Mouse (Mus musculus): ENCODE results near the gene Pdpn. TPM values are rescaled to one million over a fixed set of nuclear protein-coding genes. Genes with fewer than 3 reads are reported as not detected.

Pdpn gene
- polyA plus RNA-seq, 1 experiment from 2014 or later = 135 TPM

DNA sequence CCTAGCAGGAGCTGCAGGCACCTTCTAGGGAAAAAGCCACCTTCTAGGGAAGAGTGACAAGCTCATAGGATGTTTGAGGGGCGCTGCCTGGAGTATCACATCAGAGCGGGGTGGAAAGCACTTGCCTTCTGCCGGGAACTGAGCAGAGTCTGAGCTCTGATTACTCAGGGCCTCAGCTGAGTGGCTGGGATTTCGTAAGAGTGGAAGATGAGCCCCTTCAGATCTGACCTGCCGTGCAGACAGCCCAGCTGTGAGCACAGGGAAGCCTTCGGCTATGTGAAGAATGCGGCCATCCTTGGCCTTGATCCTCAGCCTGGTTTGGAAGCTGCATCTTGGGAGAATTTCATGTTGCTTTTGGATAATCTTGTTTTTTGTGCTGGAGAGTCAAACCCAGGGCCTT, 10.5 kb downstream of the Pdpn start:
- no peak for ATAC-seq (ENCODE audit: low FRiP score)
- H3K4me2 ChIP-seq (replicated peaks; ENCODE audit: low read depth, low read length) = no peak overlapping the region
- no peak for DNase-seq (ENCODE audit: low spot score)
- H3K27me3 ChIP-seq (ENCODE audit: control insufficient read depth, insufficient read depth, low read length) = no peaks in the 10 kb centered on the region
- peaks cover 3% of the 10 kb centered on the region for H3K4me1 ChIP-seq (replicated peaks; ENCODE audit: control insufficient read depth, insufficient read depth, low read length)
- 57% methylated on average over 7 of the region's 7 CpGs for WGBS
- H3K4me3 ChIP-seq (ENCODE audit: low read depth, low read length) = no peak overlapping the region
- H3K9ac ChIP-seq (ENCODE audit: low read depth, low read length) = no peak overlapping the region
- H3K36me3 ChIP-seq (ENCODE audit: control insufficient read depth, insufficient read depth, low read length) = peaks cover 5% of the 10 kb centered on the region
- H3K9me3 ChIP-seq (ENCODE audit: control insufficient read depth, low read length) = no peaks in the 10 kb centered on the region; the same call in 1 of the 2 replicates
- H3K27ac ChIP-seq (ENCODE audit: low read depth, low read length) = no peak overlapping the region

DNA sequence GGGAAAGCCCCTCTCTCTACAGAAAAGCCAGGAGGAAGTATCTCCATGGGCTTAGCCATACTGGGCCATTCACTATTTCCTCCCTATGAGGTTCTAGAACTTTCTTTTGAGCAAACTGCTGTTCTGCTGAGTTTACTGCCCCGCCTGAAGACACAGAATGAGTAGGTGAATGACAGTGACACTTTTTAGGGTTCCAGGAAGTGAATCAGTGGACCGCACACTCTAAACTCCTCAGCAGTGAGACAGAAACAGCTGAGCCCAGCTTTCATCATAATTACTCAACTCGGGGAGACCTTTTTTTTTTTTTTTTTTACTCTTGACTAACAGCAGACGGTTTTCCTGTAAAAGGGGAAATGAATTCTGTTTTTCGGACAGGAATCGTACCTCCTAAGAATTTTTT, 10.9 kb downstream of the Pdpn start:
- no peak overlapping the region for H3K27ac ChIP-seq (ENCODE audit: low read depth, low read length)
- peaks cover 3% of the 10 kb centered on the region for H3K4me1 ChIP-seq (replicated peaks; ENCODE audit: control insufficient read depth, insufficient read depth, low read length)
- H3K4me2 ChIP-seq (replicated peaks; ENCODE audit: low read depth, low read length) = no peak overlapping the region
- H3K9ac ChIP-seq (ENCODE audit: low read depth, low read length) = no peak overlapping the region
- WGBS = 83% methylated on average over 6 of the region's 6 CpGs
- no peaks in the 10 kb centered on the region for H3K9me3 ChIP-seq (ENCODE audit: control insufficient read depth, low read length)
- H3K4me3 ChIP-seq (ENCODE audit: low read depth, low read length) = no peak overlapping the region
- H3K36me3 ChIP-seq (ENCODE audit: control insufficient read depth, insufficient read depth, low read length) = peaks cover 1% of the 10 kb centered on the region
- H3K27me3 ChIP-seq (ENCODE audit: control insufficient read depth, insufficient read depth, low read length) = no peaks in the 10 kb centered on the region
- ATAC-seq (ENCODE audit: low FRiP score) (no peak), DNase-seq (ENCODE audit: low spot score) (no peak)

DNA sequence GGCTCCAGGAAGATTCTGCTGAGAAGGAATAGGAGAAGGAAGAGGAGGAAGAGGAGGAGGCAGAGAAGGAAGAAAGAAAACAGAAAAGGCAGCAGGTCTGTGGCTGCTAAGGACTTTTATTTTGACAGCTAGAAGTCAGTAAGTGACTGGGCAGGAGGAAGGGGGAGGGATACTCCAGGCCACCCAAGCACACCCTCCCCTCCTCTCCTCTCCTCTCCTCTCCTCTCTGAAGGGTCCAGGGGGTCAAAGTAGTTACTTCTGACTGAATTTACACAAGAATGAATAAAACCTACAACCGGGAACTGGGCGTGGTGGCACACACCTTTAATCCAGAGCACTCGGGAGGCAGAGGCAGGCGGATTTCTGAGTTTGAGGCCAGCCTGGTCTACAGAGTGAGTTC, 12.3 kb downstream of the Pdpn start:
- no peaks in the 10 kb centered on the region for H3K36me3 ChIP-seq (ENCODE audit: control insufficient read depth, insufficient read depth, low read length)
- DNase-seq (ENCODE audit: low spot score) = peak; percentile 19
- no peak overlapping the region for H3K9ac ChIP-seq (ENCODE audit: low read depth, low read length)
- no peak overlapping the region for H3K4me3 ChIP-seq (ENCODE audit: low read depth, low read length)
- H3K9me3 ChIP-seq (ENCODE audit: control insufficient read depth, low read length) = no peaks in the 10 kb centered on the region
- H3K4me2 ChIP-seq (replicated peaks; ENCODE audit: low read depth, low read length) = no peak overlapping the region
- WGBS = 63% methylated on average over 4 of the region's 4 CpGs
- ATAC-seq (ENCODE audit: low FRiP score) = peak; percentile 58; the same call in 1 of the 2 replicates
- peaks cover 3% of the 10 kb centered on the region for H3K4me1 ChIP-seq (replicated peaks; ENCODE audit: control insufficient read depth, insufficient read depth, low read length)
- no peak overlapping the region for H3K27ac ChIP-seq (ENCODE audit: low read depth, low read length)
- H3K27me3 ChIP-seq (ENCODE audit: control insufficient read depth, insufficient read depth, low read length) = no peaks in the 10 kb centered on the region

DNA sequence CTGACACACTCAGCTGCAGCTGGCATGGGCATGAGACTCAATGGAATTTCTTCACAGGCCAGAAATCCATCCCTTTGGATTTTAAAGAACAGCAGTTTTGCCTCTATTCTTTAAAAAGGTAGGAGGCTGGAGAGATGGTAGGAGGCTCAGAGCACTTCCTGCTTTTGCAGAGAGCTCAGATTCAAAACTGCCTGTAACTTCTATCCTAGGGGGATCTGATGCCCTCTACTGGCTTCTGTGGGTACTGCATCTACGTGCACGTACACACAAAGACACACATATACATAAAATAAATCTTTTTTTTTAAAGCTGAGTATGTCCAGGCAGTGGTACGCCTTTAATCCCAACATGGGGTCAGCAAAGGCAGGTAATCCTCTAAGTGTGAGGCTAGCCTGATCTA, 19.2 kb downstream of the Pdpn start:
- H3K9ac ChIP-seq (ENCODE audit: low read depth, low read length) = 0 out of 2 replicates have a peak overlapping the region, but pooled peaks have one; percentile 8
- no peaks in the 10 kb centered on the region for H3K9me3 ChIP-seq (ENCODE audit: control insufficient read depth, low read length)

DNA sequence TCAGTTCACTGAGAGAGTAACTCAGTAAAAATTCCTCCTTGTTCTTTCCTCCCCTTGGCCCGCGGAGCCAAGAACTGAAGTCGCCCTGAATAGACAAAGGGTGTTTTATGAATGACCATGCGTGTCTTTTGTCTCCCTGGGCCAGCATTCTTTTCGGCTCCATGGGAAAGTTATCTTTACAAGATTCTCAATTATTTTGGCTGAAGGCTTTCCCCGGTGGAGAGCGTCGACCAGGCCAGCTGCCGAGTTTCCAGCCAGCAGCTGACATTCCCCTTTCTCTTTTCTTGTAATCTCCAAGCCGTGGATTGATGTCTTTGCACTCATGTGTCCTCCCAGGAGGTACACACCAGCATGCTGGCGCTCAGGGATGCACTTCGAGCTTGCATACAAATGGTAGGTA, 19.7 kb downstream of the Pdpn start:
- Histone ChIP-seq H3K27me3 (ENCODE audit: control insufficient read depth, insufficient read depth, low read length) (no peaks in the 10 kb centered on the region), H3K4me2 (replicated peaks; ENCODE audit: low read depth, low read length) (no peak overlapping the region), H3K27ac (ENCODE audit: low read depth, low read length) (peak overlapping the region; percentile 89), H3K4me1 (replicated peaks; ENCODE audit: control insufficient read depth, insufficient read depth, low read length) (0 out of 2 replicates have a peak, but pooled peaks cover 4% of the 10 kb centered on the region), H3K36me3 (ENCODE audit: control insufficient read depth, insufficient read depth, low read length) (0 out of 2 replicates have a peak, but pooled peaks cover 5% of the 10 kb centered on the region), H3K4me3 (ENCODE audit: low read depth, low read length) (no peak overlapping the region), H3K9me3 (ENCODE audit: control insufficient read depth, low read length) (no peaks in the 10 kb centered on the region), H3K9ac (ENCODE audit: low read depth, low read length) (0 out of 2 replicates have a peak overlapping the region, but pooled peaks have one; percentile 8)
- peak; percentile 69 for DNase-seq (ENCODE audit: low spot score)
- peak; percentile 77 for ATAC-seq (ENCODE audit: low FRiP score)
- 13% methylated on average over 12 of the region's 12 CpGs for WGBS

More for the DNA sequence above, 19.2 kb downstream of the Pdpn start:
- DNase-seq (ENCODE audit: low spot score) = peak; percentile 75
- no peak overlapping the region for H3K4me3 ChIP-seq (ENCODE audit: low read depth, low read length)
- peak; percentile 28 for ATAC-seq (ENCODE audit: low FRiP score)
- no peaks in the 10 kb centered on the region for H3K27me3 ChIP-seq (ENCODE audit: control insufficient read depth, insufficient read depth, low read length)
- H3K36me3 ChIP-seq (ENCODE audit: control insufficient read depth, insufficient read depth, low read length) = 0 out of 2 replicates have a peak, but pooled peaks cover 3% of the 10 kb centered on the region
- H3K27ac ChIP-seq (ENCODE audit: low read depth, low read length) = peak overlapping the region; percentile 89
- 86% methylated on average over 3 of the region's 3 CpGs for WGBS
- 0 out of 2 replicates have a peak, but pooled peaks cover 4% of the 10 kb centered on the region for H3K4me1 ChIP-seq (replicated peaks; ENCODE audit: control insufficient read depth, insufficient read depth, low read length)
- no peak overlapping the region for H3K4me2 ChIP-seq (replicated peaks; ENCODE audit: low read depth, low read length)

DNA sequence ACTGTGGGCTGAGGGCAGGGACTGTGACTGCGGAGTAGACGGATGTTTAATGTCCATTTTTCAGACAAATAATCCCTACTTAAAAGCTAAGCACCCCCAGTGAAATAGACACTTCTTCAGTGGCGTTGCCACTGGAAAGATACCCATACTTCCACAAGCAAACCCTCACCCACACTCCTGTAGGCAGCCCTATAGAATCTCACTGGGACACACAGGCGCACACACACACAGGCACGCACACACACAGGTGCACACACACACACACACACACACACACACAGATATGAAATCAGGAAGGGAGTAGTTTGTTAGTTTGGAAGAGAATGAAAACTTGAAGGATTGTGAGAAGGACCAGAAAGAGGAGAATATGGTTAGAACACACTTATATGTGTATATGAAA, 20.3 kb downstream of the Pdpn start:
- 0 out of 2 replicates have a peak, but pooled peaks cover 5% of the 10 kb centered on the region for H3K36me3 ChIP-seq (ENCODE audit: control insufficient read depth, insufficient read depth, low read length)
- no peak overlapping the region for H3K9ac ChIP-seq (ENCODE audit: low read depth, low read length)
- no peaks in the 10 kb centered on the region for H3K27me3 ChIP-seq (ENCODE audit: control insufficient read depth, insufficient read depth, low read length)
- H3K9me3 ChIP-seq (ENCODE audit: control insufficient read depth, low read length) = no peaks in the 10 kb centered on the region
- H3K4me2 ChIP-seq (replicated peaks; ENCODE audit: low read depth, low read length) = no peak overlapping the region
- peak overlapping the region; percentile 89 for H3K27ac ChIP-seq (ENCODE audit: low read depth, low read length)
- H3K4me3 ChIP-seq (ENCODE audit: low read depth, low read length) = no peak overlapping the region
- 0 out of 2 replicates have a peak, but pooled peaks cover 4% of the 10 kb centered on the region for H3K4me1 ChIP-seq (replicated peaks; ENCODE audit: control insufficient read depth, insufficient read depth, low read length)
- WGBS = 63% methylated on average over 5 of the region's 5 CpGs
- ATAC-seq (ENCODE audit: low FRiP score) (0 out of 2 replicates have a peak, but pooled peaks have one; percentile 38), DNase-seq (ENCODE audit: low spot score) (no peak)

DNA sequence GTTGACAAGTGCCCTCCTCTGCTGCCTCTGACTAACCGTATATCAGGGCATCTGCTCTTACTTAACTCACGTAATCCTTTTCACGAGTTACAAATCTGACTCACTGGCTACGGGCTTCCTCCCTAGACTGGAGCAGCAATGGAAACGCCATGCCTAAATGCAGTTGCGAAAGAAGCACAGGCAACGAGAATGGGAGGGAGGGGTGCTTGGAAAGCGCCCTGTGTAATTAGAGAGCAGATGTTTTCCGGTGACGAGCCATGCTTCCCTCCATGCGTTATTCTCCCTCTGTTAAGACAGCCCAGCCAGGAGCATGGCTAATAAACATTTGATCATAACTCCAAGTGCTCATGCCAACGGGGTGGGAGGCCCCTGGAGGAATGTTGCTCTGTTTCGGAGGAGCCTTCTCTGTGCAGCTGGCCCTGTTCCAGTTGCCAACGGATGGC, 20.9 kb downstream of the Pdpn start:
- Histone ChIP-seq H3K36me3 (ENCODE audit: control insufficient read depth, insufficient read depth, low read length) (0 out of 2 replicates have a peak, but pooled peaks cover 5% of the 10 kb centered on the region), H3K4me3 (ENCODE audit: low read depth, low read length) (no peak overlapping the region), H3K9me3 (ENCODE audit: control insufficient read depth, low read length) (no peaks in the 10 kb centered on the region), H3K27me3 (ENCODE audit: control insufficient read depth, insufficient read depth, low read length) (no peaks in the 10 kb centered on the region), H3K4me2 (replicated peaks; ENCODE audit: low read depth, low read length) (no peak overlapping the region), H3K27ac (ENCODE audit: low read depth, low read length) (peak overlapping the region; percentile 89), H3K4me1 (replicated peaks; ENCODE audit: control insufficient read depth, insufficient read depth, low read length) (0 out of 2 replicates have a peak, but pooled peaks cover 4% of the 10 kb centered on the region), H3K9ac (ENCODE audit: low read depth, low read length) (no peak overlapping the region)
- 33% methylated on average over 14 of the region's 14 CpGs for WGBS
- DNase-seq (ENCODE audit: low spot score) (peak; percentile 54), ATAC-seq (ENCODE audit: low FRiP score) (peak; percentile 48)

DNA sequence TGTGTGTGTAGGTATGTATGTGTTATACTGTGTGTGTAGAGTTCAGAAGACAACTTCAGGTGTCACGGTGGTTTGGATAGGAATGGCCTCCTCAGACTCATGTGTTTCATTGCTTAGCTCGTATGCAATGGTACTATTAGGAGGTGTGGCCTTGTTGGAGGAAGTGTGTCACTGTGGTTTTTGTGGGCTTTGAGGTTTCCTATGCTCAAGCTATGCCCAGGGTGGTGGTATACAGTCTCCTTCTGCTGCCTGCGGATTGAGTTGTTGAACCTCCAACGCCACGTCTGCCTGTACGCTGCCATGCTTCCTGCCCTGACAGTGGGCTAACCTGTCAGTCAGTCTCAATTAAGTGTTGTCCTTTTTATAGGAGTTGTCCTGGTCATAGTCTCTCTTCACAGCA, 22.0 kb downstream of the Pdpn start:
- 0 out of 2 replicates have a peak, but pooled peaks cover 4% of the 10 kb centered on the region for H3K4me1 ChIP-seq (replicated peaks; ENCODE audit: control insufficient read depth, insufficient read depth, low read length)
- ATAC-seq (ENCODE audit: low FRiP score) (no peak), DNase-seq (ENCODE audit: low spot score) (no peak)
- H3K27me3 ChIP-seq (ENCODE audit: control insufficient read depth, insufficient read depth, low read length) = no peaks in the 10 kb centered on the region
- H3K9me3 ChIP-seq (ENCODE audit: control insufficient read depth, low read length) = no peaks in the 10 kb centered on the region
- H3K4me2 ChIP-seq (replicated peaks; ENCODE audit: low read depth, low read length) = no peak overlapping the region
- WGBS = 94% methylated on average over 6 of the region's 6 CpGs
- peaks cover 7% of the 10 kb centered on the region; the same call in 1 of the 2 replicates for H3K36me3 ChIP-seq (ENCODE audit: control insufficient read depth, insufficient read depth, low read length)
- no peak overlapping the region for H3K9ac ChIP-seq (ENCODE audit: low read depth, low read length)
- H3K27ac ChIP-seq (ENCODE audit: low read depth, low read length) = peak overlapping the region; percentile 89
- no peak overlapping the region for H3K4me3 ChIP-seq (ENCODE audit: low read depth, low read length)

DNA sequence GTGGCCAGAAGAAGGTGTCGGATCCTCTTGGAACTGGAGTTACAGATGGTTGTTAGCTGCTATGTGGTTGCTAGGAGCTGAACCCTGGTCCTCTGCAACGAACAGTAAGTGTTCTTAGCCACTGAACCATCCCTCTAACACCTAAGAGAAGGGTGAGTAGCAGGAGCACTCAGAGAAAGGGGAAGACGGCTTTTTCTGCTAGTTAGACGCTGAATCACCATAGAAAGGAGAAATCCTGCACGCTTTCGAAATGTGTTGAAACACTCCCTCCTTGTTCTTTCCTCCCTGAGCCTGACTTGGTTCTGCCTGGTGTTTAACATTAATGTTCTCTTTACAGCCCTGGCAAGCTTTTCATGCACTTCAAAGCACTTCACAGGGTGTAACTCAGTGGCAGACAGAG, 27.8 kb downstream of the Pdpn start:
- Histone ChIP-seq H3K4me2 (replicated peaks; ENCODE audit: low read depth, low read length) (no peak overlapping the region), H3K36me3 (ENCODE audit: control insufficient read depth, insufficient read depth, low read length) (peaks cover 5% of the 10 kb centered on the region; the same call in 1 of the 2 replicates), H3K9me3 (ENCODE audit: control insufficient read depth, low read length) (no peaks in the 10 kb centered on the region), H3K27ac (ENCODE audit: low read depth, low read length) (no peak overlapping the region), H3K4me3 (ENCODE audit: low read depth, low read length) (no peak overlapping the region), H3K9ac (ENCODE audit: low read depth, low read length) (no peak overlapping the region), H3K27me3 (ENCODE audit: control insufficient read depth, insufficient read depth, low read length) (no peaks in the 10 kb centered on the region), H3K4me1 (replicated peaks; ENCODE audit: control insufficient read depth, insufficient read depth, low read length) (no peaks in the 10 kb centered on the region)
- no peak for DNase-seq (ENCODE audit: low spot score)
- ATAC-seq (ENCODE audit: low FRiP score) = no peak
- 66% methylated on average over 6 of the region's 6 CpGs for WGBS

All from hindbrain, embryonic 11.5 days (tissue).